ENCODE assay signal across 23 mouse cellular contexts in the genomic region with DNA sequence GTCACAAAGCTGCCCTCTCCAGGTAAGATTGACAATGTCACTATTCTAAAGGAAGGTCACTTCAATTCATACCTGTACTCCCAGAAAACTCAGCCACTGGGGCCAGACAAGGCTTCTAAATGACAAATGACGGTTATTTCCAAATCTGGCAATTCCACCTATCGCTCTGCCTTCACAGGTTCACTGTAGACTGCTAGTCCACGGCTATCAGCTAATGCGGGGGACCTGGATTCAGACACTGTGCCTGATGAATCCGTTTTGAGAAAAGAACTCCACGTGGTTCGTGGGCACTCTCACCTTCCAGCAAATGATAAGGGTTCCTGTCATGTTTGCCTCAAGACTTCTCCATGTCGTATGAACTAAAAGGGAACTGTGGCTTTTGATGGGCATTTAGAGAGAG.
"Had no signal": no experiment of that assay in that cellular context is flagged by ENCODE, and none has a peak within 500 bp of the region (broad histone marks: within the 10 kb centered on the region; RNA-seq: fewer than 3 reads in every experiment).

No protein-coding gene starts in this region.

- DNase-seq: kidney, adult 11 months; kidney, adult 8-10 months; kidney, postnatal 10 days; kidney, postnatal 36 days; left cerebral cortex, postnatal 4 days; liver, postnatal 0 days; lung, embryonic 14.5 days; lung, postnatal 36 days; midbrain, embryonic 14.5 days; right cerebral cortex, postnatal 25 days; thymus, adult 18-20 months; thymus, postnatal 36 days had no signal

- H3K9me3 ChIP-seq: intestine, embryonic 15.5 days; kidney, embryonic 15.5 days; limb, embryonic 12.5 days; limb, embryonic 15.5 days; megakaryocyte, embryonic 14.5 days; midbrain, embryonic 10.5 days; neural tube, embryonic 12.5 days; neural tube, embryonic 15.5 days had no signal

- ATAC-seq: intestine, embryonic 15.5 days; liver, postnatal 0 days; lung, postnatal 0 days had no signal

- H3K4me2 ChIP-seq: intestine, embryonic 15.5 days; kidney, embryonic 15.5 days; limb, embryonic 12.5 days; limb, embryonic 15.5 days; liver, embryonic 11.5 days; lung, embryonic 14.5 days; neural tube, embryonic 12.5 days; neural tube, embryonic 15.5 days had no signal

- H3K27me3 ChIP-seq: neural tube, embryonic 12.5 days; neural tube, embryonic 15.5 days had no signal

- H3K27ac ChIP-seq: intestine, embryonic 15.5 days; kidney, embryonic 15.5 days; limb, embryonic 12.5 days; limb, embryonic 15.5 days; liver, embryonic 14.5 days; midbrain, embryonic 10.5 days; neural tube, embryonic 12.5 days; neural tube, embryonic 15.5 days had no signal

- H3K9ac ChIP-seq: intestine, embryonic 15.5 days; kidney, embryonic 15.5 days; limb, embryonic 12.5 days; limb, embryonic 15.5 days; liver, embryonic 14.5 days; liver, postnatal 0 days; lung, embryonic 14.5 days; neural tube, embryonic 12.5 days; neural tube, embryonic 15.5 days had no signal

- H3K4me3 ChIP-seq: intestine, embryonic 15.5 days; kidney, embryonic 15.5 days; limb, embryonic 12.5 days; limb, embryonic 15.5 days; megakaryocyte, embryonic 14.5 days; midbrain, embryonic 10.5 days; neural tube, embryonic 12.5 days; neural tube, embryonic 15.5 days had no signal

- H3K36me3 ChIP-seq: intestine, embryonic 15.5 days; kidney, embryonic 15.5 days; limb, embryonic 12.5 days; limb, embryonic 15.5 days; midbrain, embryonic 10.5 days; neural tube, embryonic 12.5 days had no signal
